Mouse (Mus musculus) left cerebral cortex, adult 2 months (tissue): Measurements from ENCODE around the gene Gnb3. TPM values are rescaled to one million over a fixed set of nuclear protein-coding genes. Genes with fewer than 3 reads are reported as not detected.
"Not testable (repeated sequence)": the region's sequence is repeated elsewhere in the genome, so short reads cannot be mapped to it uniquely, and the experiment has no call there.

Experiments
- DNase-seq, 2 experiments: peaks; one replicate each; pipeline ENCODE4 v3.0.0; 2021 to 2022; ENCODE audit warnings: low spot score in 2 of 2, mixed read lengths in 1 of 2; ENCODE audit errors: extremely low spot score in 1 of 2
- H3K27ac ChIP-seq: fragments of 200-600 bp; 2 replicates; pipeline ENCODE4 v1.8.1; 2022
- H3K4me3 ChIP-seq: fragments of 200-600 bp; 2 replicates; pipeline ENCODE4 v1.8.1; 2022
- CTCF ChIP-seq: fragments of 200-600 bp; IDR thresholded peaks from 2 replicates; pipeline ENCODE4 v1.8.1; 2022; ENCODE audit warnings: antibody characterized with exemption, mild to moderate bottlenecking, moderate library complexity
- intact Hi-C: fragments of 180-260 bp; cut with DNase I; formaldehyde crosslinking; loops from one replicate; pipeline ENCODE4 v1.15.1; 2025
- total RNA-seq, 2 experiments: library from RNA; stranded (reverse); gene quantifications; 2 replicates each; pipeline ENCODE4 v1.2.3; 2021

Gene Gnb3
- total RNA-seq, 2 experiments from 2014 or later = not detected

GRCm38 (mm10) chr6:124856916-124857839 lies 17.1 kb upstream of the Gnb3 start, which contains the start of gene P3h3:
Gene P3h3 (minus strand): TSS chr6:124857752.
- peak; percentile 85 to 86 for DNase-seq
- intact Hi-C loops = loop anchor here (5.0 kb wide), 1 partner anchor 225 kb away; no protein-coding TSS in a partner anchor
- TF ChIP-seq CTCF = peak; percentile 74
- Histone ChIP-seq H3K27ac (peak within 1 kb of the TSS; percentile 92), H3K4me3 (peak within 1 kb of the TSS; percentile 58)

- H3K4me3 ChIP-seq = peak overlapping the region; percentile 58
- no peak for TF ChIP-seq CTCF
- peak overlapping the region; percentile 48; the same call in 1 of the 2 replicates for H3K27ac ChIP-seq
- DNase-seq = peak; percentile 38 to 51
- intact Hi-C loops = loop anchor here (5.0 kb wide), 1 partner anchor 226 kb away; no protein-coding TSS in a partner anchor
Measured at GRCm38 (mm10) chr6:124856321-124856720, 16.2 kb upstream of the Gnb3 start.

GRCm38 (mm10) chr6:124854647-124855046 lies 14.6 kb upstream of the Gnb3 start:
- DNase-seq = no peak
- intact Hi-C loops = loop anchor here (5.0 kb wide), 1 partner anchor 228 kb away; no protein-coding TSS in a partner anchor
- Histone ChIP-seq H3K27ac (no peak overlapping the region), H3K4me3 (no peak overlapping the region)
- no peak for TF ChIP-seq CTCF

- no peak for TF ChIP-seq CTCF
- Histone ChIP-seq H3K27ac (no peak overlapping the region), H3K4me3 (no peak overlapping the region)
- DNase-seq = no peak
- intact Hi-C loops = no loop called here
Measured at GRCm38 (mm10) chr6:124850535-124850934, 10.5 kb upstream of the Gnb3 start.

GRCm38 (mm10) chr6:124847305-124847704 lies 7.2 kb upstream of the Gnb3 start:
- Histone ChIP-seq H3K4me3 (no peak overlapping the region), H3K27ac (no peak overlapping the region)
- intact Hi-C loops = no loop called here
- peak; percentile 99 for TF ChIP-seq CTCF
- peak; percentile 87 to 94 for DNase-seq

GRCm38 (mm10) chr6:124839805-124840204 lies 270 bp downstream of the Gnb3 start:
- no peak overlapping the region for H3K27ac ChIP-seq
- TF ChIP-seq CTCF = no peak
- no peak for DNase-seq
- intact Hi-C loops = no loop called here
- no peak overlapping the region for H3K4me3 ChIP-seq

GRCm38 (mm10) chr6:124836411-124836810 lies 3.7 kb downstream of the Gnb3 start:
- Histone ChIP-seq H3K4me3 (no peak overlapping the region), H3K27ac (no peak overlapping the region)
- DNase-seq = no peak
- no peak for TF ChIP-seq CTCF
- intact Hi-C loops = no loop called here

GRCm38 (mm10) chr6:124835531-124835930 lies 4.5 kb downstream of the Gnb3 start:
- no peak overlapping the region for H3K27ac ChIP-seq
- no peak for DNase-seq
- H3K4me3 ChIP-seq = no peak overlapping the region
- no peak for TF ChIP-seq CTCF
- intact Hi-C loops = no loop called here

GRCm38 (mm10) chr6:124834512-124835081 lies 5.5 kb downstream of the Gnb3 start:
- intact Hi-C loops = no loop called here
- Histone ChIP-seq H3K4me3 (no peak overlapping the region), H3K27ac (no peak overlapping the region)
- TF ChIP-seq CTCF = no peak
- DNase-seq = no peak

GRCm38 (mm10) chr6:124831649-124832048 lies 8.4 kb downstream of the Gnb3 start:
- DNase-seq = no peak
- H3K27ac ChIP-seq = no peak overlapping the region

GRCm38 (mm10) chr6:124831199-124831598 lies 8.9 kb downstream of the Gnb3 start:
- DNase-seq, intact Hi-C loops, H3K4me3 ChIP-seq, H3K27ac ChIP-seq: not testable (repeated sequence)

More at GRCm38 (mm10) chr6:124831649-124832048, 8.4 kb downstream of the Gnb3 start:
- intact Hi-C loops = no loop called here
- no peak for TF ChIP-seq CTCF
- H3K4me3 ChIP-seq = no peak overlapping the region
